Mouse (Mus musculus): ENCODE measurements at regions not wholly inside any gene's neighbourhood (a gene's known extent, or its start where the extent isn't known, plus 50 kb on each side); places are given as distances from the start of the nearest gene placed in this dataset.

DNA sequence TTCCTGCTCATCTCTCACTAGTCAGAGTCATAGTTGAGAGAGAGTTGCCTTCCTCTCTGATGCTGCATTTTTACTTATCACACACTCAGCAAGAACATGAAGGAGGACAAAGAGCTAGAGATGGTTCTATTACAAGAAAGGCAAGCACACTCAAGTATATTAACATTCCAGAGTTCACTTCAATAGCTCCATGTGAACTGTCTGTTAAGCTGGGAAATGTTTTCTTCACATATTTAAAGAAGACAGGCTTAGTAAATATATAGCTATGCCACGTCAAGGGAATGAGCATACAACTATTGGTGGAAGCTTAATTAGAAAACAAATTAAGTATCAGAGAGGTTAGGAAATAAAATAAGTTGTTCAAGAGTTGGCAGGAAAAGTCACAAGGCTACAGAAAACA is 559.9 kb upstream of the Fam174a start:
- H3K9ac ChIP-seq (replicated peaks), result no peak overlapping the region
- no peak overlapping the region for H3K27ac ChIP-seq (ENCODE audit: low read depth)
- no peak overlapping the region for H3K4me2 ChIP-seq (ENCODE audit: low read depth, low read length)
- no peaks in the 10 kb centered on the region for H3K36me3 ChIP-seq (replicated peaks; ENCODE audit: insufficient read depth, low read length)
- TF ChIP-seq CTCF (IDR thresholded peaks at IDR 0.05; ENCODE audit: low read depth), result no peak
- TF ChIP-seq EP300 (IDR thresholded peaks at IDR 0.05; ENCODE audit: low read depth), result no peak
- no peaks in the 10 kb centered on the region for H3K9me3 ChIP-seq (ENCODE audit: low read length)
- H3K27me3 ChIP-seq (ENCODE audit: insufficient read depth, low read length), result no peaks in the 10 kb centered on the region
- 57% methylated on average over 1 of the region's 1 CpGs for WGBS (ENCODE audit: insufficient replicate concordance)
- no peak overlapping the region for H3K4me3 ChIP-seq (ENCODE audit: low read depth, low read length)
- H3K4me1 ChIP-seq (ENCODE audit: insufficient read depth), result no peaks in the 10 kb centered on the region
- ATAC-seq, result no peak
- DNase-seq, result no peak

DNA sequence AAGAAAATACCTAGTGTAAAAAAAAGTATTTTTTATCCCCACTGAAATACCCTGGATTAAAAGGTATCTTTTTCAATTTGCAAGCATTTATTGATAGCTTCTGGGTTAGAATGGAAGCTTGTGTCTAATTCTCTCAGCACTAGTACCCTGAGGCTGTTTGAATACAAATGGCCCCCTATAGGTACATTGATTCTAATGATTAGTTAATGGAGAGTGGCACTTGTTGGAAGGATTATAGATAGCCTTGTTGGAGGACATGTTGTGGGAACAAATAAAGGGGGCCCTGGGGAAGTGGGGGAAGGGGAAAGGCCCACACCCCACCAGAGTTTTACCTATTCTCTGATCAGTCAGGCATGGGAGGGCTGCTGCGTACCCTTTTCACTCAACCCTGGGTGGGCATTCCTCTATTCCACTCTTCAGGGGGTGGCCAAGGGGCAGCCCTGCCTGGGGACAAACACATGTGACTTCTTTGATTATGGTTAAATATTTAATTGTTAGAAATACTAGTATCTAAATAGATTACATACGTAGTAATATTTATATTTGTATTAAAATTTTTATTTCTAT is 524.3 kb upstream of the Fam174a start:
- Histone ChIP-seq H3K4me2 (ENCODE audit: low read depth, low read length) (no peak overlapping the region), H3K9me3 (ENCODE audit: low read length) (no peaks in the 10 kb centered on the region), H3K27me3 (ENCODE audit: insufficient read depth, low read length) (no peaks in the 10 kb centered on the region), H3K36me3 (replicated peaks; ENCODE audit: insufficient read depth, low read length) (no peaks in the 10 kb centered on the region), H3K4me1 (ENCODE audit: insufficient read depth) (no peaks in the 10 kb centered on the region), H3K27ac (ENCODE audit: low read depth) (no peak overlapping the region), H3K4me3 (ENCODE audit: low read depth, low read length) (no peak overlapping the region), H3K9ac (replicated peaks) (no peak overlapping the region)
- no peak for ATAC-seq
- no peak for DNase-seq
- 82% methylated on average over 2 of the region's 2 CpGs for WGBS (ENCODE audit: insufficient replicate concordance)
- no peak for TF ChIP-seq EP300 (IDR thresholded peaks at IDR 0.05; ENCODE audit: low read depth)
- TF ChIP-seq CTCF (IDR thresholded peaks at IDR 0.05; ENCODE audit: low read depth), result no peak

DNA sequence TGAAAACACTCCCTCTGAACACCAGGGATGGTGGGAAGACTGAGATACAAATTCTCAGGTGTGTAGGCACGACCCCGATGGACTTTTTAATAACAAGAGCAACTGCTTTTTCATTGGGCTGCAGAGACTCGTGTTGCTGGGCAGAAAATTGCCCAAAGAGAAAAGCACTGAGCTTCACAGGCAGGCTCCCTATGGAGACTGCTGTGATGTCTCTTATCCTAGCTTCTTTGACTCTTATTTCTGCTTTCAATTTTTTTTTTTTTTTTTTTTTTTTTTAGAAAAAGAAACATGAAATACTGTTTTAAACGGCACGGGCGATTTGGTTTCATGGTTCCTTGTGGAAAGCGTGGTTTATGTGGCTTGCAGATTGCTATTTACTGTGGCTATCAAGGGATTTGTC is 522.8 kb upstream of the Fam174a start:
- TF ChIP-seq EP300 (IDR thresholded peaks at IDR 0.05; ENCODE audit: low read depth), result no peak
- no peak for TF ChIP-seq CTCF (IDR thresholded peaks at IDR 0.05; ENCODE audit: low read depth)
- no peak overlapping the region for H3K27ac ChIP-seq (ENCODE audit: low read depth)
- ATAC-seq (no peak), DNase-seq (no peak)
- H3K4me2 ChIP-seq (ENCODE audit: low read depth, low read length), result peak overlapping the region; percentile 44; the same call in 1 of the 2 replicates
- no peaks in the 10 kb centered on the region for H3K36me3 ChIP-seq (replicated peaks; ENCODE audit: insufficient read depth, low read length)
- no peak overlapping the region for H3K9ac ChIP-seq (replicated peaks)
- no peak overlapping the region for H3K4me3 ChIP-seq (ENCODE audit: low read depth, low read length)
- no peaks in the 10 kb centered on the region for H3K9me3 ChIP-seq (ENCODE audit: low read length)
- no peaks in the 10 kb centered on the region for H3K27me3 ChIP-seq (ENCODE audit: insufficient read depth, low read length)
- no peaks in the 10 kb centered on the region for H3K4me1 ChIP-seq (ENCODE audit: insufficient read depth)
- WGBS (ENCODE audit: insufficient replicate concordance), result 38% methylated on average over 7 of the region's 7 CpGs

DNA sequence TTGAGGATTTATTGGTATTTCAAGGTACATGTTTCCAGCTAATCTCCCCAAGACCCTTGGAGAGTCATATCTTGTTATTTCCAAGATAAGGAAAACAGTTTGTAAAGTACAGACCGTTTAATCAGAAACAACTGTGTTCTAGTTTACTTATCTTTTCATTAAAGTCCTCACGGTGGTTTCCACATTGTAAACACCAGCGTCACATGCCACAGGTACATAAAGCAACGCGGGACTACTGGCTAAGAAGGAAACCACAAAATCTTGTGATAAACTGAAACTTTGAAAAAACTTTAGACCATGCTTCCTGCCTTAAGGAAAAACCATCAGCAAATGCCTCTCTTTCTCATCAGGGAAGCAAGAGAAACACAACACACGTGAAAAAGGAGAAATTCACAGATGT is 522.4 kb upstream of the Fam174a start:
- Histone ChIP-seq H3K4me1 (ENCODE audit: insufficient read depth) (no peaks in the 10 kb centered on the region), H3K36me3 (replicated peaks; ENCODE audit: insufficient read depth, low read length) (no peaks in the 10 kb centered on the region), H3K27me3 (ENCODE audit: insufficient read depth, low read length) (no peaks in the 10 kb centered on the region), H3K9ac (replicated peaks) (no peak overlapping the region), H3K4me3 (ENCODE audit: low read depth, low read length) (no peak overlapping the region), H3K9me3 (ENCODE audit: low read length) (no peaks in the 10 kb centered on the region), H3K4me2 (ENCODE audit: low read depth, low read length) (peak overlapping the region; percentile 44), H3K27ac (ENCODE audit: low read depth) (no peak overlapping the region)
- TF ChIP-seq EP300 (IDR thresholded peaks at IDR 0.05; ENCODE audit: low read depth) (peak; percentile 83), CTCF (IDR thresholded peaks at IDR 0.05; ENCODE audit: low read depth) (no peak)
- ATAC-seq (no peak), DNase-seq (no peak)
- 14% methylated on average over 6 of the region's 6 CpGs for WGBS (ENCODE audit: insufficient replicate concordance)

DNA sequence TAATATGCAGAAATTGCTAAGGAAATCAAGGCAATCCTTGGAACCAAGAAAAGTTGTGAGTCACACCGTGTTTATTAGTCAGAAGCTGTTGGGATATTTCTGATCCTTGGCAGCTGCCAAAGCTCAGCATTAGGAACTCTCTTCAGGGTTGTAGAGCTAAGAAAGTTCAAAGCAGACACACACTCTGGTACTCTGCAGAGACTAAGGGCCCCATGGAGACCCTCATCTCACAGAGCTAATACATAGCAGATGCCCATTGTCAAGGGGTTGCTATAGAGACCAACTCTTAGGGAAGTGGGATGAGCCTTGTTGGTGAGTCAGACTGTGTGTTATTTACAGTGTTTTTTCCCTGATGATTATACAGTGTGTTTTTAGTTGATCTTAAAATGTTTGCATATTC is 517.4 kb upstream of the Fam174a start:
- H3K4me2 ChIP-seq (ENCODE audit: low read depth, low read length), result no peak overlapping the region
- ATAC-seq (no peak), DNase-seq (no peak)
- no peaks in the 10 kb centered on the region for H3K4me1 ChIP-seq (ENCODE audit: insufficient read depth)
- H3K9me3 ChIP-seq (ENCODE audit: low read length), result no peaks in the 10 kb centered on the region
- no peaks in the 10 kb centered on the region for H3K36me3 ChIP-seq (replicated peaks; ENCODE audit: insufficient read depth, low read length)
- H3K4me3 ChIP-seq (ENCODE audit: low read depth, low read length), result no peak overlapping the region
- TF ChIP-seq CTCF (IDR thresholded peaks at IDR 0.05; ENCODE audit: low read depth), result no peak
- TF ChIP-seq EP300 (IDR thresholded peaks at IDR 0.05; ENCODE audit: low read depth), result no peak
- H3K27ac ChIP-seq (ENCODE audit: low read depth), result no peak overlapping the region
- no peaks in the 10 kb centered on the region for H3K27me3 ChIP-seq (ENCODE audit: insufficient read depth, low read length)
- 76% methylated on average over 1 of the region's 1 CpGs for WGBS (ENCODE audit: insufficient replicate concordance)
- H3K9ac ChIP-seq (replicated peaks), result no peak overlapping the region

DNA sequence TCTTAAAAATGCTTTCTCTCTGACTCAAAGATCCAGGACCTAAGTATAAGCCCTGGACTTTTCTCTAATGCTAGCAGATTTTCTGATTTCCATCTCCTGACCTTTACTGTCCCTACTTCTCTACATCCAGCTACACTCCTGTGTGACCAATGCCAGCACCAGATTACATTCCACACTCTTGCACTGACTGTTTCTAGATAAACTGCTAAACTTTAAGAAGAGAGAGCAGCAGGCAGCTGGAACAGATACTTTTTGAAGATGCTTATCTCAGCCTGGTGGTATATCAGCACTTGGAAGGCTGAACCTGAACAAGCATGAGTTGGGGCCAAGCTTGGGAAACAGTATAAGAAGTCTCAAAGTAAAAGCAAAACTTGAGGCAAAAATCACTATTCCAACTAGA is 509.7 kb upstream of the Fam174a start:
- H3K4me3 ChIP-seq (ENCODE audit: low read depth, low read length), result no peak overlapping the region
- no peak for ATAC-seq
- no peak overlapping the region for H3K27ac ChIP-seq (ENCODE audit: low read depth)
- no peak for DNase-seq
- H3K36me3 ChIP-seq (replicated peaks; ENCODE audit: insufficient read depth, low read length), result no peaks in the 10 kb centered on the region
- no peak overlapping the region for H3K4me2 ChIP-seq (ENCODE audit: low read depth, low read length)
- no peaks in the 10 kb centered on the region for H3K9me3 ChIP-seq (ENCODE audit: low read length)
- no peak overlapping the region for H3K9ac ChIP-seq (replicated peaks)
- no peaks in the 10 kb centered on the region for H3K27me3 ChIP-seq (ENCODE audit: insufficient read depth, low read length)
- H3K4me1 ChIP-seq (ENCODE audit: insufficient read depth), result no peaks in the 10 kb centered on the region
- TF ChIP-seq CTCF (IDR thresholded peaks at IDR 0.05; ENCODE audit: low read depth), result no peak
- no peak for TF ChIP-seq EP300 (IDR thresholded peaks at IDR 0.05; ENCODE audit: low read depth)

DNA sequence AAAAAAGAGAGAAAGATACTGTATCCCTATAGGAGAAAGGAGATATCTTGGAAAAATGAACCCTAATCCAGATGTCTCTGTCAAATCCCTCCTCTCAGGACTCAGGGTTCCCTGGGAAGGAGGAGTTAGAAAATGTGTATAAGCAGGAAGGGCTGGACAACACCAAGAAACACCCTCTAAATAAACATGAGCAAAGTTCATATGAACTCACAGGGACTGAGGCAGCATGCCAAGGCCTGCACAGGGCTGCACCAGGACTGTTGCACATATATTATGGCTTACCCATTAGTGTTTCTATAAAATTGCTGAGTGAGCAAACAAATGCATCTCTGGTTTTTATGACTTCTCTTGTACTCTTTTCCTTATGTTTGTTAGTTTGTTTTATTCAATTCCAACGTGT is 508.5 kb upstream of the Fam174a start:
- DNase-seq, result no peak
- Histone ChIP-seq H3K4me3 (ENCODE audit: low read depth, low read length) (no peak overlapping the region), H3K27ac (ENCODE audit: low read depth) (no peak overlapping the region), H3K9ac (replicated peaks) (no peak overlapping the region), H3K4me1 (ENCODE audit: insufficient read depth) (no peaks in the 10 kb centered on the region), H3K27me3 (ENCODE audit: insufficient read depth, low read length) (no peaks in the 10 kb centered on the region), H3K36me3 (replicated peaks; ENCODE audit: insufficient read depth, low read length) (no peaks in the 10 kb centered on the region), H3K9me3 (ENCODE audit: low read length) (no peaks in the 10 kb centered on the region), H3K4me2 (ENCODE audit: low read depth, low read length) (no peak overlapping the region)
- WGBS (ENCODE audit: insufficient replicate concordance), result 48% methylated on average over 1 of the region's 1 CpGs
- no peak for ATAC-seq
- TF ChIP-seq EP300 (IDR thresholded peaks at IDR 0.05; ENCODE audit: low read depth) (no peak), CTCF (IDR thresholded peaks at IDR 0.05; ENCODE audit: low read depth) (no peak)
